Mouse (Mus musculus) cerebellum, postnatal 25 days (tissue): ENCODE measurements around the gene Itm2a.
A peak's percentile ranks its signal among the peaks of the same experiment; 100 is the strongest.

ENCODE experiments used
- DNase-seq, 2 experiments: peaks; one replicate each; pipeline ENCODE4 v3.0.0; 2021; ENCODE audit warnings: mixed read lengths in 2 of 2

The Itm2a gene

GRCm38 (mm10) chrX:107402915-107403912 lies at the start of gene Itm2a:
Gene Itm2a, minus strand, starts transcription at chrX:107403376.
- peak; percentile 13 to 33 for DNase-seq

DNA sequence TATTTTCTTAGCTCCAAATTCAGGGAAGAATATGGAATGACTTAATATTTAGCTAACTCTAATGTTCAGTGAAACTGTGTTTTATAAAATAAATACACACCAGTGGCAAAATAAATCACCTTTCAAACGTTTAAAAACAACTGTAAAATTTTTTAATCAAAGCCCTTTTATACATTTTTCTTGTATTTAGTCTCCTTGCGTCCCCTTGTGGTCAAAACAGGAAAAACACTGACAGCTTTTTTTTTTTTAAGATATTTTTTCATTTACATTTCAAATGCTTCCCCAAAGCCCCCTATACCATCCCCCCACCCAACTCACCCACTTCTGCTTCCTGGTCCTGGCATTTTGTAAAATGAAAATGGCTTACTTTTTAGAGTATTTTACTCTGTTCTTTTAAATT lies 32.7 kb upstream of the Itm2a start:
- DNase-seq, result no peak

GRCm38 (mm10) chrX:107421304-107421703 lies 18.1 kb upstream of the Itm2a start:
- DNase-seq, result no peak

DNA sequence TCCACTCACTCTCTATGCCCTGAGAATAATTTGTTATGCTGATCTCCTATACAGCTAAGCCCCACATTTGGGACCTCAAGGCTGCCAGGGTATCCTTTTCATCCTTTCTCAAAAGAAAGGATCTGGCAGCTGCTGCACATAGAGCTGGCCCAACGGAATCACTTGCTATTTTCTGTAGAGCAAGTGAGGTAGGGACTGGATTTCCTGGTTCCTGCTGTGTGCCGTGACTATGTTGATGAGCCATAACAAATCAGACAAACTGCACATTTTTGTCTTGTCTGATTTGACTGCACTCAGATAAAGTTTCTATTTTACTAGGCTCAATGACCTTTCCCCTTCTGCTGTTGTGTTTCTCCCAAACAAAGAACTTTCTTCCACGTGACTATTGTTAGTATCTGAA lies 14.2 kb upstream of the Itm2a start:
- DNase-seq, result no peak

DNA sequence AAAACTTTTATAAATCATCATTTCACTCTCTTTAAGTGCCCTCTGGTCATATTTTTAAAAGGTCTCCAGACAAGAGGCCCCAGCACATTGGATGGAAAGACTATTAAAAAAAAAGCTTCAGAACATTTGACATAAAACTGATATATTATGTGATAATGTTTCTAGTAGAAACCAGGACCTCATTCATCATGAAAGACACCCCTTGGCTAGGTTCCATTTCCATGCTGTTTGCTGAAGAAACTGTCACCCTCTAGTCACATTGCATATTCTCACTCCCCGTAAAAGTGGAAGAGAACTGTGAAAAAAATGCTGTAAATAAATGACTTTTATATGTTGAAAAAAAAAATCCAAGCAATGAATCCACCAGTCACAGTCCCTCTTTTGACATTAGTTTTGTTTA lies 12.8 kb upstream of the Itm2a start:
- no peak for DNase-seq

GRCm38 (mm10) chrX:107402481-107402880 lies 695 bp downstream of the Itm2a start:
- peak in 1 of 2 experiments; percentile 15 for DNase-seq

DNA sequence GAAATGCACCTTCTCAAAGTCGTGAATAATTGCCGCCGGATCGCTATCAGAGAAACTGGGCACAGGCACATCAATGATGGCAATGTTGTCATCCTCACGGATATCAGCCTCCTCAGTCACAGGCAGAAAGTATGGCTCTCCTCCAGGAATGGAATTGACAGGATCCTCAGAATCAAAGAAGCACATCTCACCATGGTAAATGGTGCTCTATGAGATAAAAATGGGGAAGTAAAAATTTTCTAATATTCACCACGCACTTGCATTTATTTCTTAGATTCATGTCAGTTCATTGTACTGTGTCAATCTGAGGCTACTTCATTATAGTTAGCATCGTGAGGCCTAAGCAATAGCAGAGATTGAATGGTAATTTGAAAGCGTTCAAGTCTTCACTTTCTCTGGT lies 4.1 kb downstream of the Itm2a start:
- no peak for DNase-seq

- DNase-seq, result no peak
Observed at GRCm38 (mm10) chrX:107393256-107393655, 9.9 kb downstream of the Itm2a start.

- DNase-seq, result no peak
Observed at GRCm38 (mm10) chrX:107375329-107375728, 27.8 kb downstream of the Itm2a start.
